Mouse (Mus musculus) brain, embryonic 18.5 days (tissue): ENCODE results near the gene Aasdh.

Experiments used
- DNase-seq: peaks from one replicate; pipeline ENCODE4 v3.0.0-alpha.2; 2012; ENCODE audit warnings: low read depth, low spot score

Gene Aasdh

GRCm38 (mm10) chr5:76841859-76842258 is 63.5 kb downstream of the Aasdh start:
- no peak for DNase-seq

DNA sequence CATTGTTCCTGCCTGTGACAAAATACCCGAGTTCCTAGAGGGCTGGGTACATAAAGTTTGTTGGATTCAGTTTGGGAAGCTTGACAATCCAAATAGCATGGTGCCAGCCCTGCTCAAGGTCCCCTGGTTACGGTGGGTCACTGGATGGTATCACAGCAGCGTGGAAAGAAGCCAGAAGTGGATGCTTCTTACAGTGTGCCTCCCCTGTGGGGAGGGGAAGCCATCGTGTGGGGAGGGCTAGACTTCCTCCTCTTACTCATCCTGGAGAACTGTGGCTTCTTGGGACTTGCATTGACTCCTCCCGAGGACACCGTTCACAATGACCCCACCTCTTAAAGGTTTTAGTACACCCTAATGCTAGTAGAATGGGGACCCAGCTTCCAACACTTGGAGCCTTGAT is 65.5 kb downstream of the Aasdh start:
- no peak for DNase-seq

DNA sequence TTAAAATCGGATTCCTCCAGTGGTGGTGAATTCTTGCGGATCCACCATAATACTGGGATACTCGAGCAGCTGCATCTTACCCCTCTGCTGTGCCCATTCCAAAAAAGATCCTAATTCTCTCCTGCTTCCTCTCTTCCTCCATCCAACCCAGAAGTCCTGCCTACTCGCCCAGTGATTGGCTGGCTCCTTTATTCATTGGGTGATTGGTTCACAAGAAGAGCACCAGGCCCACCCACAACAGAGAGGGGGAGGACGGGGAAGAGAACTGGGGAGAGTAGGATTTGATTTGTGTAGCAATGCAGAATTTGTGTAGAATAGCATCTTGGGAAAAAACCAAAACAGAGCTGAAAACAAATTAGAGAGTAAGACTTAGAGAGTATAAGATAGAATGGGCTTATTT is 68.3 kb downstream of the Aasdh start:
- DNase-seq, result no peak

DNA sequence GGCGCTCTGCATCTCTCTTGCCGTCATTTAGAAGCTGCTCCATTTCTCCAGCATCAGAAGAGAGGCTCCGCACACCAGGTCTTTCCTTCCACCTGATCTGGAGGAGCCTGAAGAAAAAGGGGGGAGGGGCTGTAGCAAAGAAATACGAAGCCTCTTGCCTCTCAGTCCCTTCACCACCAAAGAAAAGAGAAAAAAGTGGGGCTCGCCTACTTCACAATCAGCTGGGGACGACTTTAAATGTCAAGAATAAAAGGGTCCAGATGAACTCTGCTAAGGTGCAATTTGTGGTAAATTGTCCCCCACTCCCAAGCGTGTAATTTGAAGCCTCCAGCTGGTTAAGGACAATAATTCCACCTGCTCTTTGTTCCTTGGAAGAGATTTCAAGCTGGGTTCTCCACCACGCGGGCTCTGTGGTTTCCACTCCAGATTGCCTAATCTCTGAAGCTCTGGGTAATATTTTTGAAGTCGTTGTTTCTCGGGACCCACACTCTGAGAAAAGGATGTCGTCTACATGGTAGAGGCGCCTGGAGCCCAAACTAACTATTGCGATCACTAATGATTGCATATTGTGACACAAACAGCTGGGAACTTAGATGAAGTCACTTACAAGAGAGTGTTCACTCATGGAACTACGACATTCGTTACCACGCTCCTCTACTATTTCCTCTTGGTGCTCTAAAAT is 72.6 kb downstream of the Aasdh start:
- no peak for DNase-seq

GRCm38 (mm10) chr5:76828527-76829240 is 76.6 kb downstream of the Aasdh start:
- peak; percentile 59 for DNase-seq
